Mouse (Mus musculus): ENCODE measurements around the gene Siglecg.

DNA sequence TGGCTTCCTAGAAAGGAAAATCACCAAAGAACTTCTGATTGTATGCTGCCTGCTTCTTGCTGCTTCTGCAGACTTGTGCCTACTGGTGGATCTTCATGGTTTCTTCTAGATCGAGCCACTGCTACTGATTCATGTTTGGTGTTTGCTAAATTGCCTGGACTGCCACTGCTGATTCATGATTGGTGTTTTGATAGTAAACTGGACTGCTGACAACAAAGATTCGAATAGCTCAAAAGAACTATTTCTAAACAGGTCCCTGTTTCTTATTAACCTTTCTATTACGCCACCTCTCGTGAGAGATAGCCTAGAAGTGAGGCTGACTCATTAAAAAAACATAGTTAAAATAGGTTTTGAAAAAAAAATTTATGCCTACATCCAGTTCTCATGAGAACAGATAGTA lies 46.0 kb upstream of the Siglecg start:
- no peak for TF ChIP-seq POLR2A (IDR thresholded peaks at IDR 0.05; ENCODE audit: low read depth, low read length)
- TF ChIP-seq CTCF (conservative IDR thresholded peaks at IDR 0.05; ENCODE audit: insufficient read depth, insufficient read length, low read depth, low read length), result no peak
